Mouse (Mus musculus) MEL (cell line): ENCODE data around the gene Dock4. TPM values are rescaled to one million over a fixed set of nuclear protein-coding genes. Genes with fewer than 3 reads are reported as not detected.

Experiments used
- DNase-seq: peaks from one replicate; pipeline ENCODE4 v3.0.0; 2011; ENCODE audit warnings: low read depth, low spot score
- H3K27ac ChIP-seq: 2 replicates; pipeline ENCODE4 v1.5.1; 2012; ENCODE audit warnings: low read depth, mild to moderate bottlenecking, control low read depth, low read length, moderate library complexity; ENCODE audit not compliant: control insufficient read depth
- H3K27me3 ChIP-seq, 2 experiments: fragments of 150-350 bp in 1 of 2; sonication (generic) in 1 of 2; 2 replicates each; pipeline ENCODE4 v1.6.1; 2012; ENCODE audit warnings: low read length in 2 of 2, mild to moderate bottlenecking in 2 of 2, improper control_type of control experiment in 1 of 2, moderate library complexity in 1 of 2; ENCODE audit not compliant: insufficient read depth in 2 of 2, control insufficient read depth in 1 of 2
- H3K36me3 ChIP-seq, 2 experiments: 2 replicates each; pipeline ENCODE4 v1.6.1; 2012 to 2014; ENCODE audit warnings: low read length in 2 of 2, improper control_type of control experiment in 1 of 2, inconsistent platforms in 1 of 2, mild to moderate bottlenecking in 1 of 2; ENCODE audit not compliant: insufficient read depth in 2 of 2, control insufficient read depth in 1 of 2
- H3K4me1 ChIP-seq, 2 experiments: fragments of 150-350 bp in 1 of 2; sonication (generic) in 1 of 2; 2 replicates each; pipeline ENCODE4 v1.6.1; 2012; ENCODE audit warnings: low read length in 2 of 2, improper control_type of control experiment in 1 of 2, mild to moderate bottlenecking in 1 of 2; ENCODE audit not compliant: insufficient read depth in 2 of 2, control insufficient read depth in 1 of 2
- H3K4me3 ChIP-seq, 2 experiments: fragments of 150-350 bp in 1 of 2; sonication (generic) in 1 of 2; 2 replicates each; pipeline ENCODE4 v1.5.1; 2012; ENCODE audit warnings: low read depth in 2 of 2, low read length in 2 of 2, mild to moderate bottlenecking in 2 of 2, moderate library complexity in 2 of 2, control low read depth in 1 of 2, improper control_type of control experiment in 1 of 2; ENCODE audit not compliant: control insufficient read depth in 1 of 2, insufficient read depth in 1 of 2
- H3K79me2 ChIP-seq: 2 replicates; pipeline ENCODE4 v1.6.1; 2012; ENCODE audit warnings: mild to moderate bottlenecking, low read length, moderate library complexity; ENCODE audit not compliant: control insufficient read depth, poor library complexity, insufficient read depth
- H3K9ac ChIP-seq: 2 replicates; pipeline ENCODE4 v1.6.1; 2012; ENCODE audit warnings: low read depth, mild to moderate bottlenecking, control low read depth, low read length, moderate library complexity; ENCODE audit not compliant: control insufficient read depth, poor library complexity, severe bottlenecking
- H3K9me3 ChIP-seq: fragments of 150-350 bp; sonication (generic); replicated peaks from 2 replicates; pipeline ENCODE4 v1.6.1; 2012; ENCODE audit warnings: mild to moderate bottlenecking, low read length, improper control_type of control experiment, moderate library complexity; ENCODE audit not compliant: insufficient read depth
- CHD2 ChIP-seq: IDR thresholded peaks from 2 replicates; pipeline ENCODE4 v1.6.1; 2011; ENCODE audit warnings: low read length, improper control_type of control experiment
- CTCF ChIP-seq, 3 experiments: IDR thresholded peaks in 2 of 3; conservative IDR thresholded peaks in 1 of 3; 2 replicates each; pipeline ENCODE4 v1.5.1; 2011 to 2012; ENCODE audit warnings: low read length in 3 of 3, low read depth in 2 of 3, mild to moderate bottlenecking in 2 of 3, improper control_type of control experiment in 1 of 3, inconsistent platforms in 1 of 3, mixed read lengths in 1 of 3, moderate library complexity in 1 of 3; ENCODE audit not compliant: control insufficient read depth in 1 of 3, insufficient read depth in 1 of 3, poor library complexity in 1 of 3, severe bottlenecking in 1 of 3
- EP300 ChIP-seq, 2 experiments: IDR thresholded peaks; 2 replicates each; pipeline ENCODE4 v1.6.1; 2011; ENCODE audit warnings: improper control_type of control experiment in 2 of 2, low read length in 2 of 2, low read depth in 1 of 2, mild to moderate bottlenecking in 1 of 2
- ETS1 ChIP-seq: IDR thresholded peaks from 2 replicates; pipeline ENCODE4 v1.6.1; 2012; ENCODE audit warnings: low read depth, mild to moderate bottlenecking, inconsistent platforms, low read length, improper control_type of control experiment, moderate library complexity
- GATA1 ChIP-seq: IDR thresholded peaks from 2 replicates; pipeline ENCODE4 v1.6.1; 2011; ENCODE audit warnings: low read depth, low read length, improper control_type of control experiment
- JUND ChIP-seq: IDR thresholded peaks from 2 replicates; pipeline ENCODE4 v1.6.1; 2011; ENCODE audit warnings: low read depth, mild to moderate bottlenecking, improper control_type of control experiment, low read length
- MAFK ChIP-seq: IDR thresholded peaks from 2 replicates; pipeline ENCODE4 v1.6.1; 2011; ENCODE audit warnings: low read depth, mild to moderate bottlenecking, low read length, improper control_type of control experiment, borderline replicate concordance
- MAX ChIP-seq: IDR thresholded peaks from 2 replicates; pipeline ENCODE4 v1.6.1; 2011; ENCODE audit warnings: low read length, improper control_type of control experiment
- MXI1 ChIP-seq: IDR thresholded peaks from 2 replicates; pipeline ENCODE4 v1.6.1; 2011; ENCODE audit warnings: mild to moderate bottlenecking, low read depth, low read length, improper control_type of control experiment
- MYC ChIP-seq: IDR thresholded peaks from 2 replicates; pipeline ENCODE4 v1.6.1; 2011; ENCODE audit warnings: low read depth, mild to moderate bottlenecking, low read length, improper control_type of control experiment, moderate library complexity
- NELFE ChIP-seq: IDR thresholded peaks from 2 replicates; pipeline ENCODE4 v1.6.1; 2011; ENCODE audit warnings: low read depth, low read length, improper control_type of control experiment
- SIN3A ChIP-seq: IDR thresholded peaks from 2 replicates; pipeline ENCODE4 v1.6.1; 2012; ENCODE audit warnings: low read length, improper control_type of control experiment, inconsistent platforms
- TAL1 ChIP-seq: IDR thresholded peaks from 2 replicates; pipeline ENCODE4 v1.6.1; 2012; ENCODE audit warnings: mild to moderate bottlenecking, inconsistent platforms, low read length, moderate library complexity, mixed read lengths
- TCF12 ChIP-seq: IDR thresholded peaks from 2 replicates; pipeline ENCODE4 v1.6.1; 2014; ENCODE audit warnings: low read depth, mild to moderate bottlenecking, inconsistent platforms, low read length, improper control_type of control experiment, moderate library complexity
- ZKSCAN1 ChIP-seq: IDR thresholded peaks from 2 replicates; pipeline ENCODE4 v1.6.1; 2012; ENCODE audit warnings: low read depth, mild to moderate bottlenecking, inconsistent platforms, low read length, improper control_type of control experiment, moderate library complexity
- ZMIZ1 ChIP-seq: IDR thresholded peaks from 2 replicates; pipeline ENCODE4 v1.6.1; 2012; ENCODE audit warnings: low read depth, mild to moderate bottlenecking, inconsistent platforms, low read length, improper control_type of control experiment, moderate library complexity
- ZNF384 ChIP-seq: IDR thresholded peaks from 2 replicates; pipeline ENCODE4 v1.6.1; 2012; ENCODE audit warnings: low read depth, mild to moderate bottlenecking, inconsistent platforms, low read length, improper control_type of control experiment
- polyA plus RNA-seq, 2 experiments: library from polyadenylated mRNA; stranded (reverse) in 1 of 2; unstranded in 1 of 2; fragments of >175 nt in 1 of 2; fragments of >200 nt in 1 of 2; gene quantifications; 2 replicates each; pipeline versions ENCODE4 v1.2.1 to v1.2.4; 2012; ENCODE audit warnings: low replicate concordance in 2 of 2, low read depth in 1 of 2; ENCODE audit not compliant: insufficient read length in 2 of 2, insufficient read depth in 1 of 2, missing spikeins in 1 of 2
- total RNA-seq: library from RNA; depleted of rRNA; stranded (reverse); fragments of 300-350 nt; gene quantifications from 2 replicates; pipeline ENCODE4 v1.2.3, GENCODE M21; 2012

Gene Dock4
- total and polyA plus RNA-seq, 3 experiments = 0.08 to 0.17 TPM; not detected in 1

GRCm38 (mm10) chr12:40498928-40499626 lies 53.3 kb downstream of the Dock4 start:
- H3K27me3 ChIP-seq = peaks cover 3 to 11% of the 10 kb centered on the region in 2 experiments; a peak in 3 of 4 replicates
- H3K9me3 ChIP-seq = no peaks in the 10 kb centered on the region
- no peak overlapping the region for H3K9ac ChIP-seq
- H3K4me3 ChIP-seq = no peak overlapping the region
- no peaks in the 10 kb centered on the region for H3K4me1 ChIP-seq
- no peak for DNase-seq
- TF ChIP-seq MAFK = no peak
- TF ChIP-seq ZNF384 = no peak
- no peak for TF ChIP-seq TAL1
- TF ChIP-seq ZMIZ1 = no peak
- TF ChIP-seq GATA1 = no peak
- no peak for TF ChIP-seq EP300 (IDR thresholded peaks at IDR 0.05; ENCODE audit: low read depth in 1 of 2, low read length in 2 of 2)
- no peak for TF ChIP-seq MYC
- TF ChIP-seq MXI1 = no peak
- no peak for TF ChIP-seq TCF12
- TF ChIP-seq JUND = no peak
- TF ChIP-seq ETS1 = no peak
- TF ChIP-seq NELFE = no peak
- no peak overlapping the region for H3K27ac ChIP-seq
- H3K79me2 ChIP-seq = no peaks in the 10 kb centered on the region
- H3K36me3 ChIP-seq = no peaks in the 10 kb centered on the region

- H3K36me3 ChIP-seq = no peaks in the 10 kb centered on the region
- H3K9me3 ChIP-seq = no peaks in the 10 kb centered on the region
- no peak overlapping the region for H3K4me3 ChIP-seq
- no peaks in the 10 kb centered on the region for H3K4me1 ChIP-seq
- DNase-seq = no peak
- H3K27me3 ChIP-seq = peaks cover 3 to 17% of the 10 kb centered on the region in 2 experiments; a peak in 3 of 4 replicates
- no peaks in the 10 kb centered on the region for H3K79me2 ChIP-seq
- no peak overlapping the region for H3K9ac ChIP-seq
- TF ChIP-seq JUND (no peak), TAL1 (no peak), ZKSCAN1 (no peak), CHD2 (no peak)
- TF ChIP-seq, all 39 proteins: peak for 0
- H3K27ac ChIP-seq = no peak overlapping the region
These were observed 54.0 kb downstream of the Dock4 start for GRCm38 (mm10) chr12:40499627-40500329.

GRCm38 (mm10) chr12:40501141-40501540 lies 55.4 kb downstream of the Dock4 start:
- Histone ChIP-seq H3K27me3 (peaks cover 3 to 21% of the 10 kb centered on the region in 2 experiments; a peak in 3 of 4 replicates), H3K4me1 (no peaks in the 10 kb centered on the region), H3K9ac (no peak overlapping the region), H3K27ac (no peak overlapping the region), H3K9me3 (no peaks in the 10 kb centered on the region), H3K4me3 (no peak overlapping the region), H3K36me3 (no peaks in the 10 kb centered on the region), H3K79me2 (no peaks in the 10 kb centered on the region)
- DNase-seq = no peak
- TF ChIP-seq JUND (no peak), SIN3A (no peak), MAFK (no peak), CTCF (IDR thresholded peaks at IDR 0.05 in 2 of 3, conservative IDR thresholded peaks at IDR 0.05 in 1 of 3; ENCODE audit: control insufficient read depth in 1 of 3, insufficient read depth in 1 of 3, low read depth in 2 of 3, low read length in 3 of 3, poor library complexity in 1 of 3, severe bottlenecking in 1 of 3) (no peak), MAX (no peak)
